Mouse (Mus musculus) intestine, postnatal 0 days (tissue): ENCODE data around the gene Zfp143. TPM values are rescaled to one million over a fixed set of nuclear protein-coding genes. Genes with fewer than 3 reads are reported as not detected.

Source experiments
- ATAC-seq: fragments of 200-750 bp; cut with Nextera tagmentation; 2 replicates; pipeline ENCODE4 v1.8.0; 2017; ENCODE audit warnings: mild to moderate bottlenecking, moderate TSS enrichment, moderate library complexity
- H3K27ac ChIP-seq: fragments of 300-500 bp; sonication (generic); 2 replicates; pipeline ENCODE4 v1.5.1; 2014; ENCODE audit warnings: mild to moderate bottlenecking, low read depth, low read length, moderate library complexity
- H3K27me3 ChIP-seq: fragments of 300-500 bp; sonication (generic); replicated peaks from 2 replicates; pipeline ENCODE4 v1.6.1; 2014; ENCODE audit warnings: low read length, mixed read lengths; ENCODE audit not compliant: control insufficient read depth, insufficient read depth
- H3K36me3 ChIP-seq: fragments of 300-500 bp; sonication (generic); 2 replicates; pipeline ENCODE4 v1.6.1; 2014; ENCODE audit warnings: mild to moderate bottlenecking, moderate library complexity; ENCODE audit not compliant: control insufficient read depth, insufficient read depth
- H3K4me1 ChIP-seq: fragments of 300-500 bp; sonication (generic); replicated peaks from 2 replicates; pipeline ENCODE4 v1.6.1; 2014; ENCODE audit warnings: antibody characterized with exemption, low read length, mixed read lengths; ENCODE audit not compliant: control insufficient read depth, insufficient read depth
- H3K4me2 ChIP-seq: fragments of 300-500 bp; sonication (generic); replicated peaks from 2 replicates; pipeline ENCODE4 v1.6.1; 2014; ENCODE audit warnings: low read depth, mild to moderate bottlenecking, moderate library complexity
- H3K4me3 ChIP-seq: fragments of 300-500 bp; sonication (generic); 2 replicates; pipeline ENCODE4 v1.5.1; 2014; ENCODE audit warnings: low read depth, low read length
- H3K9ac ChIP-seq: fragments of 300-500 bp; sonication (generic); 2 replicates; pipeline ENCODE4 v1.6.1; 2014; ENCODE audit warnings: mild to moderate bottlenecking, low read depth, low read length
- H3K9me3 ChIP-seq: fragments of 300-500 bp; sonication (generic); 2 replicates; pipeline ENCODE4 v1.6.1; 2016; ENCODE audit warnings: mixed run types; ENCODE audit not compliant: control insufficient read depth
- CTCF ChIP-seq: sonication (generic); IDR thresholded peaks from 2 replicates; pipeline ENCODE4 v1.5.1; 2016; ENCODE audit warnings: low read depth, mild to moderate bottlenecking, control low read depth, antibody characterized with exemption, moderate library complexity
- WGBS: fragments of 180-500 bp; shearing (Covaris S2); extraction: QIAGEN DNeasy Blood & Tissue Kit; methylation state at CpG from one replicate; pipeline ENCODE4 v1.1.7; 2014; 5-methylcytosine and 5-hydroxymethylcytosine counted together
- polyA plus RNA-seq: library from polyadenylated mRNA; unstranded; fragments of >200 nt; fragmentation: Nextera tagmentation; extraction: Ambion mirVana; gene quantifications from 2 replicates; pipeline ENCODE4 v1.2.1, GENCODE M21; 2015

The Zfp143 gene
- polyA plus RNA-seq, 1 experiment from 2014 or later: 7.0 TPM

DNA sequence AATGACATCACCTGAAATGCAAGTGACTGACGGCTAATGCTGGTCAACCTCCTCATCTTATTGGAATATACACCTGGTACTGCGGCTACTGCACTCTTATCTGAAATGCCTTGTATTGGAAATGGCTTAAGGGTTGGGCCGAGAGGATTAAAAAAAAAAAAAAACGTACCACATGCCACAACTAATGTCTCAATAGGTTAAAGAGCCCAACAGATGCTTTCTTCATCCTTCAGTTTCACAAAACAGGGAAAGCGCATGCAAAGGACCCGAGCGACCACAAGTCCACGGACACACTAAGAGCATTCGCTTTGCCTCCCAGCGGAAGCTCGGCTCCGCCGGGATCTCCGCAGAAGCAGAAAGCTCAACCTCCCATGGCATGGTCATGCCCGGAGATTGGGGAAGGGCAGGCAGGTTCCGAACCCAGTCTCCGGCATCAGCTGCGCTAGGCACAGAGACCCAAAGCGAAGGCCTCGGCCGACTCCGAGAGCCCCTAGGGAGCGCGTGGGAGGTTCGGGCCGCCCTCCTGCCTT lies 283 bp upstream of the Zfp143 start:
- Histone ChIP-seq H3K4me2 (peak overlapping the region; percentile 64), H3K27ac (peak overlapping the region; percentile 94), H3K9me3 (no peaks in the 10 kb centered on the region), H3K9ac (peak overlapping the region; percentile 81), H3K4me1 (peaks cover 6% of the 10 kb centered on the region; the same call in 1 of the 2 replicates), H3K4me3 (peak overlapping the region; percentile 61), H3K27me3 (no peaks in the 10 kb centered on the region), H3K36me3 (no peaks in the 10 kb centered on the region)
- TF ChIP-seq CTCF: no peak; the same call in 1 of the 2 replicates
- peak; percentile 14 for ATAC-seq
- under 1% methylated on average over 26 of the region's 26 CpGs for WGBS

DNA sequence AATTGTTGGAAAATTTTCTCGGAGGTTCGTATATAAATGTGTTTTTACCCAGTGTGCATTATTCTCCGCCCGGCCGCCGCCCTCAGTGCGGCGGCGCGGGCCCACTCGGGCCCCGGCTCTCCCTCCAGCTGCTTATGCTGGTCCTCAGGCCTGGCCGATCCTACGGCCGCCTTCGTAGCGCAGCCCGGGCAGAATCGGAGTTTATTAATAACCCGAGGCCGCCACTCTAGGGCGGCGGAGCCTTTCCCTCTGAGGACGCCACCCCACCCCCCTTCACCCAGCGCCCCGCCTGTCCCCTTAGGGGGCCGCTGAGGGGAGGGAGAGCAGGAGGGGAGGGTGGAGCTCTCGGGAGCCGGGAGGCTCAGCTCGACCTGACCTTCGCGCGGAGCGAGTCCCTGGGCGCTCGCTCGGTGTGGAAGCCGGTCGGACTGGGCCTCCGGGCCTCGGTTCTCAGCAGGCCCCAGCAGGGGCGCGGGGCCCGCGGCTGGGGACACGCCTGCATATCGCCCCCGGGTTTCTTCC lies 796 bp downstream of the Zfp143 start:
- Histone ChIP-seq H3K4me1 (peaks cover 6% of the 10 kb centered on the region; the same call in 1 of the 2 replicates), H3K36me3 (no peaks in the 10 kb centered on the region), H3K9me3 (no peaks in the 10 kb centered on the region), H3K9ac (peak overlapping the region; percentile 94), H3K27ac (peak overlapping the region; percentile 100), H3K4me2 (peak overlapping the region; percentile 69), H3K27me3 (no peaks in the 10 kb centered on the region), H3K4me3 (peak overlapping the region; percentile 63)
- under 1% methylated on average over 44 of the region's 48 CpGs for WGBS
- ATAC-seq: peak; percentile 79
- no peak for TF ChIP-seq CTCF

DNA sequence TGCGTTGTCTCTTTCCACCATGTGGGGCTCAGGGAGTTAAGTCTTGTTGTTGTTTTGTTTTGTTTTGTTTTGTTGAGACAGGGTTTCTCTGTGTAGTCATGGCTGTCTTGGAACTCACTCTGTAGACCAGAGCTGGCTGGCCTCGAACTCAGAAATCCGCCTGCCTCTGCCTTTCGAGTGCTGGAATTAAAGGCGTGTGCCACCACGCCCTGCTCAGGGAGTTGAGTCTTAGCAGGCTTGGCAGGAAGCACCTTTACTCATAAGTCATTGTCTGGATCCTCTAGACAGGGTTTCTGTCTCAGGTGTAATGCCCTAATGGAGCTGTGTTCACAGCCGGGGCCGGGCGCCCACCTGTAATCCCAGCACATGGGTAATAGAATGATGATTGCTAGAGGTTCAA lies 2.7 kb downstream of the Zfp143 start:
- Histone ChIP-seq H3K9me3 (no peaks in the 10 kb centered on the region), H3K36me3 (peaks cover 10% of the 10 kb centered on the region), H3K4me2 (no peak overlapping the region), H3K4me1 (peaks cover 6% of the 10 kb centered on the region; the same call in 1 of the 2 replicates), H3K27me3 (no peaks in the 10 kb centered on the region), H3K27ac (no peak overlapping the region), H3K9ac (no peak overlapping the region), H3K4me3 (no peak overlapping the region)
- TF ChIP-seq CTCF: no peak
- no peak for ATAC-seq
- 93% methylated on average over 9 of the region's 9 CpGs for WGBS

DNA sequence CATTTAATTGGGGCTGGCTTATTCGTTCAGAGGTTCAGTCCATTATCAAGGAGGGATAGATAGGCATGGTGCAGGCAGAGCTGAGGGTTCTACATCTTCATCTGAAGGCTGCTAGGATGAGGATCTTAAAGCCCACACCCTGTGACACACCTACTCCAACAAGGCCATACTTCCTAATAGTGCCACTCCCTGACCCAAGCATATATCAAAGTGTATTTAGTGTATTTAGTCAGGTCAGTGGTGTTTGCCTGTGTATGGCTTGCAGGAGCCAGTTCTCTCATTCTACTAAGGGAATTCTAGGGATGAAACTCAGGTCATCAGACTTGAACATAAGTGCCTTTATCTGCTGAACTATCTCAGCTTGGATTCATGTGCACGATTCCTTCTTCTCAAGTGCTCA lies 8.1 kb downstream of the Zfp143 start:
- H3K9me3 ChIP-seq: no peaks in the 10 kb centered on the region
- no peak overlapping the region for H3K4me2 ChIP-seq
- H3K27ac ChIP-seq: no peak overlapping the region
- H3K4me3 ChIP-seq: no peak overlapping the region
- no peak for ATAC-seq
- H3K36me3 ChIP-seq: peaks cover 37% of the 10 kb centered on the region
- H3K4me1 ChIP-seq: no peaks in the 10 kb centered on the region
- H3K9ac ChIP-seq: no peak overlapping the region
- no peak for TF ChIP-seq CTCF
- H3K27me3 ChIP-seq: no peaks in the 10 kb centered on the region
- 58% methylated on average over 2 of the region's 2 CpGs for WGBS

DNA sequence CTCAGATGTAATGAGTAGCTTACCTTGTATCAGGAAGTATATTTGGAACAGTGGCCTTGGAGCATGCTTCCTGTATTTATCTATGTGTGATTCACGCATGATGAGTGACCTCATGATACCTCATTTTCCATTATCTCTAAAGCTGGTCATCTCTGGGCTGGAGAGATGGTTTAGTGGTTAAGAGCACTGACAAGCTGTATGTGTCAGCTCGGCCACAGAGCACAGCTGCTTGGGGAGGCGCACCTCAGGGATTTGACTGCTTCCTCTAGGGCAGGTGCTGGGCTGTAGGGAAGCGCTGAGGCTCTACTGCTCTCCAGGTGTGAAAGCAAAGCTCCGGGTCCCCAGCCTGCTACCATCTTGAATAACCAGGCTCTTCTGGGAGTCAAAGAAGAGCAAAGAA lies 17.2 kb downstream of the Zfp143 start:
- Histone ChIP-seq H3K27ac (no peak overlapping the region), H3K4me3 (no peak overlapping the region), H3K4me2 (no peak overlapping the region), H3K9me3 (no peaks in the 10 kb centered on the region), H3K27me3 (no peaks in the 10 kb centered on the region), H3K9ac (no peak overlapping the region), H3K36me3 (peaks cover 74% of the 10 kb centered on the region), H3K4me1 (no peaks in the 10 kb centered on the region)
- ATAC-seq: no peak
- WGBS: 79% methylated on average over 5 of the region's 5 CpGs
- no peak for TF ChIP-seq CTCF

DNA sequence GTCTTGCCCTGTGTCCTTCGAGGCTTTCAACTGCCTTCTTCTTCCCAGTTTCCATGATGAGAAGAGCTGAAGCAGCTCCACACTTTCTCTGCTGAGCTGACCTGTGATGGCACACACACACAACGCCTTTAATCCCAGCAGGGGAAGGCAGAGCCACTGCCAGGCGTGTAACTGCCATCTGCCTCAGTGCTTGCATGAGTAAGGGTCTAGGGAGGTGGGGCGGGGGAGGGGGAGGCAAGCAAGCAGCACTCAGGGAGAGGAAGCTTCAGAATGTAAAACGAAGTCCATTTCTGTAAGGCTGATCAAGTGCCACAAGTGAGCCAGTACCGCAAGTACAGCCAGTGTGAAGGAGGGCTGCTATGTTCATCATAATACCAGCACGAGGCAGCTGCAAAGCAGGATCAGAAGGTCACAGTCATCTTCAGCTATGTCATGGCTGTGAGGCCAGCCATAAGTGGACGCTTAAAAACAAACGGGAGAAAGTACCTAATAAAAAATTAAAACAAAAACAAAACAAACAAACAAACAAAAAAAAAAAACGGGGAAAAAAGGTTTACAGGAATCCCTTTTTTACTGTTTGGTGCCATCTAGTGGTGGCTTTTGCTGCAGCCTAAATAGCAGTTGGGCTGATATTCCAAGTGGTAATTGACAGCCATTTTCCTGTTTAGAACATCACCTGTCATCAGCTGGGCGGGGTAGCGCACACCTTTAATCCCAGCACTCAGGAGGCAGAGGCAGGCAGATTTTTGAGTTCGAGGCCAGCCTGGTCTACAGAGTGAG lies 22.6 kb downstream of the Zfp143 start:
- H3K36me3 ChIP-seq: peaks cover 59% of the 10 kb centered on the region
- no peaks in the 10 kb centered on the region for H3K9me3 ChIP-seq
- no peak overlapping the region for H3K4me2 ChIP-seq
- H3K27me3 ChIP-seq: no peaks in the 10 kb centered on the region
- no peak overlapping the region for H3K9ac ChIP-seq
- no peak overlapping the region for H3K27ac ChIP-seq
- H3K4me1 ChIP-seq: no peaks in the 10 kb centered on the region
- 74% methylated on average over 13 of the region's 13 CpGs for WGBS
- peak; percentile 77 for TF ChIP-seq CTCF
- ATAC-seq: no peak
- H3K4me3 ChIP-seq: no peak overlapping the region
